In the genomic region with DNA sequence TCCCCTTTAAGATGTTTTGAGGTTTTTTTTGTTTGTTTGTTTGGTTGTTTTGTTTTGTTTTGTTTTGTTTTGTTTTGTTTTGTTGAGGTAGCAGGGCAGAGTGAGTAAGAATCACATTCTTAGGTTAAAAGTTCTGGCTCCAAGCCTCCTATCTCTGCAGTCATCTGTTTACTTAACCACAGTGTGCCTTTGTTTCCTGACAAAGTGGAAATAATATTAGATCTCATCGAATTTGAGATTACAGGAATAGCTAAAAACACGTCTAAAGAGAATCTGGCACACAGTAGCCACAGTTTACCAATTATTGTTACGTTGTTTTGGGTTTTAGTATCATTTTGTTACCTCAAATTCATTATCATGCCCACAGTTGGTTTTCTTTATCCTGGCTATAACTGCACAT, we compare ENCODE assay signal across 17 mouse cellular contexts. TPM values are rescaled to one million over a fixed set of nuclear protein-coding genes. Genes with fewer than 3 reads are reported as not detected.
"Had no signal": no experiment of that assay in that cellular context is flagged by ENCODE, and none has a peak within 500 bp of the region (broad histone marks: within the 10 kb centered on the region; RNA-seq: fewer than 3 reads in every experiment).

No protein-coding gene starts in this region.

- H3K27me3 ChIP-seq: limb, embryonic 12.5 days; neural tube, embryonic 15.5 days had no signal

- H3K4me2 ChIP-seq: limb, embryonic 12.5 days; neural tube, embryonic 15.5 days had no signal

- DNase-seq: kidney, postnatal 10 days; kidney, postnatal 4 days; lung, adult 18-20 months; midbrain, embryonic 14.5 days; right cerebral cortex, adult 18-20 months; right cerebral cortex, postnatal 25 days; thymus, postnatal 14 days had no signal

- H3K4me3 ChIP-seq: layer of hippocampus, adult 2 months; limb, embryonic 12.5 days; midbrain, embryonic 10.5 days; myocyte; neural tube, embryonic 15.5 days had no signal

- H3K9me3 ChIP-seq: limb, embryonic 12.5 days; midbrain, embryonic 10.5 days; neural tube, embryonic 15.5 days had no signal

- H3K9ac ChIP-seq: limb, embryonic 12.5 days; liver, embryonic 14.5 days; neural tube, embryonic 15.5 days had no signal

- H3K4me1 ChIP-seq: midbrain, embryonic 10.5 days; neural tube, embryonic 15.5 days had no signal

- H3K27ac ChIP-seq: layer of hippocampus, adult 2 months; limb, embryonic 12.5 days; liver, embryonic 14.5 days; midbrain, embryonic 10.5 days; neural tube, embryonic 15.5 days; stomach, postnatal 0 days had no signal

RNA-seq across cellular contexts. Expression of gene Gpx2, which starts 20.7 kb away (rescaled TPM):
- polyA plus RNA-seq: kidney, embryonic 14.5 days; midbrain, embryonic 10.5 days; midbrain, embryonic 14.5 days; myocyte; neural tube, embryonic 11.5 days had no signal

RNA-seq across cellular contexts. Expression of gene Rab15, which starts 48.1 kb away (rescaled TPM):
- total RNA-seq: liver, adult 2 months had no signal
- polyA plus RNA-seq: liver, adult 2 months had no signal
